8 mouse cellular contexts compared by ENCODE assay signal in genomic region chr4:97773110-97773593, GRCm38 (mm10). TPM values are rescaled to one million over a fixed set of nuclear protein-coding genes. Genes with fewer than 3 reads are reported as not detected.
DNase-seq lines count a peak whose midpoint lies in the region; ATAC-seq lines count a peak whose summit lies in the region.

No protein-coding gene starts in this region.

- under 1% methylated on average over 14 of the region's 14 CpGs for WGBS in heart, embryonic 11.5 days (ENCODE audit: insufficient replicate concordance)
- under 1% methylated on average over 14 of the region's 14 CpGs for WGBS in kidney, embryonic 15.5 days

- H3K4me2 ChIP-seq in heart, embryonic 11.5 days: peak overlapping the region; percentile 71
- H3K4me2 ChIP-seq in kidney, embryonic 15.5 days: peak overlapping the region; percentile 63

- peaks cover 12% of the 10 kb centered on the region for H3K4me1 ChIP-seq in erythroblast, embryonic 14.5 days (ENCODE audit: control insufficient read depth)
- peaks cover 16% of the 10 kb centered on the region for H3K4me1 ChIP-seq in heart, embryonic 11.5 days (ENCODE audit: control insufficient read depth, insufficient read depth, low read length)
- peaks cover 40% of the 10 kb centered on the region for H3K4me1 ChIP-seq in kidney, embryonic 15.5 days

- peak overlapping the region; percentile 91 for H3K27ac ChIP-seq in heart, embryonic 11.5 days (ENCODE audit: low read depth, low read length)
- peak overlapping the region; percentile 94 for H3K27ac ChIP-seq in kidney, embryonic 15.5 days

- peak overlapping the region; percentile 66 for H3K4me3 ChIP-seq in erythroblast, embryonic 14.5 days (replicated peaks)
- peak overlapping the region; percentile 53 for H3K4me3 ChIP-seq in heart, embryonic 11.5 days (ENCODE audit: low read depth, low read length)
- peak overlapping the region; percentile 48 for H3K4me3 ChIP-seq in kidney, embryonic 15.5 days (replicated peaks)

- peak; percentile 98 for DNase-seq in CD4-positive, CD25-positive, alpha-beta regulatory T cell, adult 2 months (ENCODE audit: low read depth, low spot score)
- DNase-seq in brain, embryonic 18.5 days (ENCODE audit: low read depth, low spot score): peak; percentile 96
- peak; percentile 78 for DNase-seq in liver
- DNase-seq in monocyte, adult 2 months (ENCODE audit: low read depth in 1 of 2, low spot score in 2 of 2): peak; percentile 63 to 70
- DNase-seq in spleen, postnatal 14 days (ENCODE audit: low spot score in 2 of 2): peak; percentile 64 to 82

- peak overlapping the region; percentile 58; the same call in 1 of the 2 replicates for H3K9ac ChIP-seq in heart, embryonic 11.5 days (ENCODE audit: low read depth, low read length)
- no peak overlapping the region for H3K9ac ChIP-seq in kidney, embryonic 15.5 days

- H3K9me3 ChIP-seq in erythroblast, embryonic 14.5 days (ENCODE audit: control insufficient read depth, low read length): no peaks in the 10 kb centered on the region
- no peaks in the 10 kb centered on the region for H3K9me3 ChIP-seq in heart, embryonic 11.5 days (replicated peaks; ENCODE audit: control insufficient read depth, low read length)
- H3K9me3 ChIP-seq in kidney, embryonic 15.5 days (replicated peaks): no peaks in the 10 kb centered on the region

- H3K27me3 ChIP-seq in erythroblast, embryonic 14.5 days (ENCODE audit: control insufficient read depth): peaks cover 47% of the 10 kb centered on the region
- H3K27me3 ChIP-seq in heart, embryonic 11.5 days (ENCODE audit: control insufficient read depth, insufficient read depth, low read length): no peaks in the 10 kb centered on the region; the same call in 1 of the 2 replicates
- peaks cover 42% of the 10 kb centered on the region for H3K27me3 ChIP-seq in kidney, embryonic 15.5 days

- peak; percentile 63 for ATAC-seq in heart, embryonic 11.5 days (replicated peaks; ENCODE audit: insufficient number of reproducible peaks, low FRiP score, low TSS enrichment)
- peak; percentile 69 for ATAC-seq in kidney, embryonic 15.5 days (replicated peaks; ENCODE audit: low FRiP score)

- no peaks in the 10 kb centered on the region for H3K36me3 ChIP-seq in erythroblast, embryonic 14.5 days (ENCODE audit: control insufficient read depth)
- H3K36me3 ChIP-seq in heart, embryonic 11.5 days (ENCODE audit: control insufficient read depth, insufficient read depth, low read length): no peaks in the 10 kb centered on the region
- H3K36me3 ChIP-seq in kidney, embryonic 15.5 days: no peaks in the 10 kb centered on the region

RNA-seq across cellular contexts. Expression of gene Nfia, which starts 0.6 kb away (rescaled TPM):
- 0.01 and 0.08 TPM in 2 replicates for polyA plus RNA-seq in erythroblast, embryonic 14.5 days (2012)
- 27.5 and 33.7 TPM in 2 replicates for polyA plus RNA-seq in heart, embryonic 11.5 days (2014; fragmentation: Nextera tagmentation; extraction: Ambion mirVana)
- 26.8 and 29.3 TPM in 2 replicates for polyA plus RNA-seq in kidney, embryonic 15.5 days (2015; fragmentation: Nextera tagmentation; extraction: Ambion mirVana)

RNA-seq across cellular contexts. Expression of gene E130114P18Rik, which starts 4.7 kb away (rescaled TPM):
- not detected in 2 replicates for polyA plus RNA-seq in erythroblast, embryonic 14.5 days (2012)
- polyA plus RNA-seq in heart, embryonic 11.5 days (2014; fragmentation: Nextera tagmentation; extraction: Ambion mirVana): 0.72 and 0.73 TPM in 2 replicates
- polyA plus RNA-seq in kidney, embryonic 15.5 days (2015; fragmentation: Nextera tagmentation; extraction: Ambion mirVana): 0.51 and 0.59 TPM in 2 replicates

Comparison
In these comparisons a context has a peak if more than half of its experiments do, and no peak if none do; other contexts are left out.
1. Peak in every context shown above with its lines: DNase-seq, ATAC-seq, H3K4me3 ChIP-seq and H3K27ac ChIP-seq.
2. RNA of gene Nfia, which starts 0.6 kb away (polyA plus RNA-seq): 27.5 to 33.7 TPM in heart, embryonic 11.5 days and 26.8 to 29.3 TPM in kidney, embryonic 15.5 days; 0.01 to 0.08 TPM in erythroblast, embryonic 14.5 days; every median in the first group is over 10 times any median in the second.